Mouse (Mus musculus) common myeloid progenitor, adult 5-6 weeks (primary cell): Measurements from ENCODE around the gene Gm20518. TPM values are rescaled to one million over a fixed set of nuclear protein-coding genes. Genes with fewer than 3 reads are reported as not detected.

Experiments
- ATAC-seq: replicated peaks from 2 replicates; pipeline ENCODE4 v1.8.0; 2016; ENCODE audit warnings: low read depth, mild to moderate bottlenecking, moderate TSS enrichment, inconsistent platforms; ENCODE audit not compliant: poor library complexity, severe bottlenecking
- total RNA-seq: library from RNA; stranded (forward); fragments of 200-1000, 187-1606 nt; gene quantifications from 2 replicates; pipeline ENCODE4 v1.2.3, GENCODE M21; 2017

The Gm20518 gene
- total RNA-seq, 1 experiment from 2014 or later = 1.1 TPM

GRCm38 (mm10) chr16:17812120-17812519 lies 79.4 kb downstream of the Gm20518 start:
- peak; percentile 43 for ATAC-seq

- peak; percentile 20; the same call in 1 of the 2 replicates for ATAC-seq
Observed at GRCm38 (mm10) chr16:17809711-17810110, 81.8 kb downstream of the Gm20518 start.

DNA sequence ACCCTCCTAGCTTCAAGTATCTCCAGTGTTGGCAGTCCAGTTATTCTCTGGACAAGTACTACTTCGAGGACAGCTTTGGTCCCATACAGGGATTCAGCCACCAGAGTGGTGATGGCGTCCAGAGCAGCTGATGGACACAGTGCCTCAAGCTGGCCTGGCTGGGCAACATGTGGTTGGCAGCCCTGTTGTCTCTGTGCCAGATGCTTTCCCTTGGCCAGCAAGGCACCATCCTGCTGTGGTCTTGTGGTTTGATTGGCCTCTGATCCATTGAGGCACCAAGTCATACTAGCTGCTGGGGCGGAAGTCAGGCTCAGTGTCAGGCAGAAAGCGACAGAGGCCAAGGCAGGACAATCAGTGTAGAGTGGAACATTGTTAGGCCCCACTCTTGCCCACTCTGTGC lies 82.3 kb downstream of the Gm20518 start:
- no peak for ATAC-seq

- peak; percentile 75 for ATAC-seq
Observed at GRCm38 (mm10) chr16:17807192-17808009, 84.1 kb downstream of the Gm20518 start.

DNA sequence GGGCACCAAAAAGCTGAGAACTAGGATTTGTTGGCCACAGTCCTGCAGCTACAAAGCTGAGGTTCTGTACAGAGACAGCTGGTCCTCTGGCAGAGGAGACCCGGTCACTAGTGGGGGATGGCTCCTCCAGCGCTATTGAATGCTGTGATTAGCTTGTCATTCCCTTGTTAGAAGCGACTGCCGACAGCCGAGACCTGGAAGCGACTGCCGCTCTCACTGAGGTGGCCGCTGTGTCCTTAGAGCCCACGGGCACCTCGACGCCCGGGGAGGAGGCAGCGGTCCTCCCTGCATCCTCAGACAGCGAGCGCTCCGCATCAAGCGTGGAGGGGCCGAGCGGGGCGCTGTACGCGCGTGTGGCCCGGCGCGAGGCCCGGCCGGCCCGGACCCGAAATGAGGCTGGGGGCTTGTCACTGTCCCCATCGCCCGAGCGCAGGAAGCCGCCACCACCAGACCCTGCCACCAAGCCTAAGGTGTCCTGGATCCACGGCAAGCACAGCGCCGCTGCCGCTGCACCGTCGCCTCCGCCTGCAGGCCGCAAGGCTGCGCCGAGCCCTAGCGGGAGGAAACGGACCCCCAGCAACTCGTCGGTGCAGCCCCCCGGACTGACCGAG lies 84.8 kb downstream of the Gm20518 start:
- no peak for ATAC-seq

DNA sequence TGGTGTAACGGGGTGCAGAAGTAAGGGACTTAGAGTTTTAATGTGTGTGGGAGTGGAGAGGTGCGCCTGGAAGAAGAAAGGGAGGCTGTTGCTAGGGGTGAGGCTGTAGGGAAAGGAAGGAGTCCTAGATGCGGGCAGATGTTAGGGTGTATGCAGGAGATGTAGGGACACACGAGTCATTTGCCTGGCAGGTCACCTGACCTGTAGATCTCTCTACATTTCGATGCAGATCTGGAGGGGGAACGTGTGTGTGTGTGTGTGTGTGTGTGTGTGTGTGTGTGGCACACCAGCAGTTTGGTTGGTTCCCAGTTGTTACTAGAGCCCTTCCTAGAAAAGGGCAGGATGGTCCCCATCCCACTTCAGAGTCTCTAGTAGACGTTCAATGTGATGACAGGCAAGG lies 86.5 kb downstream of the Gm20518 start:
- no peak for ATAC-seq

DNA sequence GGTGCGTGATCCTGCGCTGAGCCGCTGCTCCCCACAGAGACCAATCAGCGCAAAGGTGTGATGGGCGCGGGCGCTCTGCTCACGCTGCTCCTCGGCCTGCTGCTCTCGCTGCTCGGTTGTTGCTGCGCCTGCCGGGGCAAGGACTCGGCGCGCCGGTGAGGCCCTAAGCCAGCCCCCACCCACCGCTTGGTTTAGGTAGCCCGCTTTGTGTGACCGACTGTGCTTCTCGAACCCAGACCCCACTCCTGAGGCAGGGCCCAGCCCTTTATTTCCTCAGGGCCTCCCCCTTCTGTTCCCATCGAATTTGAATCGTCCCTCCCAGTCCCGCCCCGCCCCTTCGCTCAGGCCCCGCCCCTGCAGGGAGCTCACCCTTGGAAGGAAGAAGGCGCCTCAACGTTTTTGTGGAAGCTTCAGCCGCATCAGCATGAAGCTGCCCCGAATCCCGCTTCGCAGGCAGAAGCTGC lies 87.0 kb downstream of the Gm20518 start:
- 0 out of 2 replicates have a peak, but pooled peaks have one; percentile 5 for ATAC-seq

DNA sequence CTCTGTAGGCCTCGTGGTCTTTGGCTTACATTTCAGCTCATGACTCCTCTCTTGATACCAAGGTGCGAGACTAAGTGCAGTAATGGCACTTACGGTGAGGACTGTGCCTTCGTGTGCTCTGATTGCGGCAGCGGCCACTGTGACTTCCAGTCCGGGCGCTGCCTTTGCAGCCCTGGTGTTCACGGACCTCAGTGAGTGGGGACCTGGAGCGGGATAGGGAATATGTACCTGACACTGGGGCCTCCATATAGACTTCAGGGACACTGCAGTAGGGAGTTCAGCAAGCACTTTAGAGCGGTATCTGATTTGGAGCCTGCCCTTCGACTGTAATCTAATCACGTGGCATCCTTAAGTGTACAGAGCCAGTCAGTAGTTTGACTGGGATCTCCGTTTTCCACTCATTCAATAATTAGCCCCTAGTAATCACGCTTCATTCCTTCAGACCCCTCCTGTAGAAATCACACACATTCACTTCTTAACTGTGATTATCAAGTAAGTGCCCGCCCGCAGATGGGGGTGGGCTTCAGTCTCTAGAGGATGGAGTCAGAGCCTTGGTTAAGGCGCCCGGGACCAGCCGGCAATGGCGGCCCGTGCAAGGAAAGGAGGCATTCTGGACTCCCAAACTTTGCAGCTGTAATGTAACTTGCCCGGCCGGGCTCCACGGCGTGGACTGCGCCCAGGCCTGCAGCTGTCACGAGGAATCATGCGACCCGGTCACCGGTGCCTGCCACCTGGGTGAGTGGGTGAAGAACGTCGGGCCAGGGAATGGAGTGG lies 87.6 kb downstream of the Gm20518 start:
- ATAC-seq = no peak

DNA sequence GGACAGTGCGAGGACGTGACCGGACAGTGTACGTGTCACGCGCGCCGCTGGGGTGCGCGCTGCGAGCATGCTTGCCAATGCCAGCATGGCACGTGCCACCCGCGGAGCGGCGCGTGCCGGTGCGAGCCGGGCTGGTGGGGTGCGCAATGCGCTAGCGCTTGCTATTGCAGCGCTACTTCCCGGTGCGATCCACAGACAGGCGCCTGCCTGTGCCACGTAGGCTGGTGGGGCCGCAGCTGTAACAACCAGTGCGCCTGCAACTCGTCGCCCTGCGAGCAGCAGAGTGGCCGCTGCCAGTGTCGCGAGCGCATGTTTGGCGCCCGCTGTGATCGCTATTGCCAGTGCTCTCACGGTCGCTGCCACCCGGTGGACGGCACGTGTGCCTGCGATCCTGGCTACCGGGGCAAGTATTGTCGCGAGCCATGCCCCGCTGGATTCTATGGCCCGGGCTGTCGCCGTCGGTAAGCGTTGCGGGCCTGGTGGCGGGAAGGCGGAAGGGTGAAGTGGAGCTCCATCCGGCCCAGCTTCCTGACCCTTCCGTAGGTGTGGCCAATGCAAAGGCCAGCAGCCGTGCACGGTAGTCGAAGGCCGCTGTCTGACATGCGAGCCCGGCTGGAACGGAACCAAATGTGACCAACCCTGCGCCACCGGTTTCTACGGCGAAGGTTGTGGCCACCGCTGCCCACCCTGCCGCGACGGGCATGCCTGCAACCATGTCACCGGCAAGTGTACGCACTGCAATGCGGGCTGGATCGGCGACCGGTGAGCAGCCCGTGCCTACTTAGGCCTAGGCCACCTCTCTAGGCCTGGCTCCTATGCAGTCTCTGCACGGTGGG lies 88.4 kb downstream of the Gm20518 start:
- ATAC-seq = 0 out of 2 replicates have a peak, but pooled peaks have one; percentile 12

DNA sequence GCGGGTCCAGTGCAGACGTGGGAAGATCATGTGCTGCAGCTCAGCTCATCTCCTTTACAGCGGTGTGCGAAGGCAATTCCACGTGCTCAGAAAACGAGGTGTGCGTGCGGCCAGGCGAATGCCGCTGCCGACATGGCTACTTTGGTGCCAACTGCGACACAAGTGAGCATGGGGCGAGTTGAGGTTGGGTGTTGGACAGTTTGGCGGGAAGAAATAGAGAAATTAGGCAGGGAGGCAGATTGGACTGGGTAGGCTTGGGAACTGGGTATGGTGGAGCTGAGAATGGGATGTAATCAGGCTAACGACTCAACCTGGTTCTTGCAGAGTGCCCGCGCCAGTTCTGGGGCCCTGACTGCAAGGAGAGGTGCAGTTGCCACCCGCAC lies 89.0 kb downstream of the Gm20518 start:
- ATAC-seq = no peak

GRCm38 (mm10) chr16:17801777-17802455 lies 89.6 kb downstream of the Gm20518 start:
- no peak for ATAC-seq

DNA sequence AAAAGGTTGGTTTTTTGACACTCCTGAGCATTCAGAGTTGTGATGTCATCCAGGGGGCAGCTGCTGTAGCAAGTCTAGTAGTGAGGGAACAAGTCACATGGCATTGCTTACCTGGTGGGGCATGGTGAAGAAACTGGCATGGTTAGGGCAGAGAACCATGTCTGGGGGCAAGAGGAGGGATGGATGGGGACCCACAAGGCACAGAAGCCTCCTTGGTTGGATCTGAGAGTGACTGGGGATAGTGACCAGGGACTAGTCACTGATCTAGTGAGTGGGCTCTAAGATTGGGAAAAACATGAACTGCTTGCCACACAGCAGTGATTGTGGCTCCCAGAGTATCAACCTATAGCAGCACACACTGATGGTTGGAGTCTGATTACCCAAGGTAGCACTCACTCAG lies 91.9 kb downstream of the Gm20518 start:
- no peak for ATAC-seq

- no peak for ATAC-seq
Observed at GRCm38 (mm10) chr16:17798321-17799180, 92.9 kb downstream of the Gm20518 start.

- peak; percentile 23; the same call in 1 of the 2 replicates for ATAC-seq
Observed at GRCm38 (mm10) chr16:17797812-17798311, 93.6 kb downstream of the Gm20518 start.

GRCm38 (mm10) chr16:17796971-17797811 lies 94.3 kb downstream of the Gm20518 start, which contains the start of gene Scarf2:
Scarf2 (plus strand) TSS chr16:17797282.
- no peak for ATAC-seq

DNA sequence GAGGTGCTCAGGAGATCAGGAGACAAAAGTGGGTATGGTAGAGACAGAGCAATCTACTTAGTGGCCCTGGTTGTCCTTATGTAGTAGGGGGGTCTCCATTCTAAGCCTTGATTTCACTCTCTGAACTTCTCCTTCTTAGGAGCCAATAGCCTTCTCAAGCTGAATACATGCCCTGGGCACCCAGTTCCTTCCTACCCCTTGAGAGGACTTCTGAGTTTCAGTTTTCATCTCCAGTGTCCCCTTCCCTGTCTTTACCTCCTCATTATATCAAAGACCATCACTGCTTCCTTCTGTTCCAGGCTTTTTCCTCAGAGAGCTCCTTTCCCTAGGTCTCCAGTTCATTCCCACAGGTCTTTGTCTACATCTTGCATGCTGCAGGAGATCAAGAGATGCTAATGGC lies 95.0 kb downstream of the Gm20518 start:
- peak; percentile 34; the same call in 1 of the 2 replicates for ATAC-seq

DNA sequence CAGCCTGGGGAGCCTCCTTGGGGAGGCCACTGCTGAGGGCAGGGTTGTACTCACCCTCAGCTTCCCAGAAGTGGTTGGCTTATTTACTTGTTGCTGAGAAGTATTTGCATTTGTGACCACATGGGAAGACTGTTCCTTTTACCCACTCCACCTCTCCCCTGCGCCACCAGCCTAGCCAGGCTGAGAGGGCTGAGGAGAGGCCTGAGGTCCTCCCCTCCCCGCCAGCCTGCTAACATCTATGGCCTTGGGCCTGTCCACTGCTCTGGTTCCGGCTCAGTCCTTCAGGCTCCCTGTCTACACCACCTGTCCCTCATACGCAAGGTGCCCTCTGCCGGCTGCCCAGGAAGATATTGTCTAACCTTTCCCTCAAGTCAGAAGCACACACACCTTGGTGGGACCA lies 95.8 kb downstream of the Gm20518 start:
- no peak for ATAC-seq
